Mouse (Mus musculus): ENCODE measurements around the gene Defb19.

- TF ChIP-seq CTCF (IDR thresholded peaks at IDR 0.05; ENCODE audit: borderline replicate concordance, insufficient read depth, low read depth, low read length), result peak; percentile 37; the same call in 1 of the 2 replicates
- TF ChIP-seq POLR2A (IDR thresholded peaks at IDR 0.05; ENCODE audit: borderline replicate concordance, insufficient read depth, low read length), result no peak
Measured at GRCm38 (mm10) chr2:152586926-152587560, 6.9 kb upstream of the Defb19 start.

Measured in cerebellum, adult 2 months (tissue).